Mouse (Mus musculus): ENCODE results near the gene Vmn1r57.
"Not testable (repeated sequence)": the region's sequence is repeated elsewhere in the genome, so short reads cannot be mapped to it uniquely, and the experiment has no call there.

Vmn1r57 gene

GRCm38 (mm10) chr7:5218193-5218592 lies at the start of gene Vmn1r57:
TSS of gene Vmn1r57 (plus strand) at chr7:5218493.
- not testable (repeated sequence) for DNase-seq (ENCODE audit: low spot score in 2 of 2)

DNA sequence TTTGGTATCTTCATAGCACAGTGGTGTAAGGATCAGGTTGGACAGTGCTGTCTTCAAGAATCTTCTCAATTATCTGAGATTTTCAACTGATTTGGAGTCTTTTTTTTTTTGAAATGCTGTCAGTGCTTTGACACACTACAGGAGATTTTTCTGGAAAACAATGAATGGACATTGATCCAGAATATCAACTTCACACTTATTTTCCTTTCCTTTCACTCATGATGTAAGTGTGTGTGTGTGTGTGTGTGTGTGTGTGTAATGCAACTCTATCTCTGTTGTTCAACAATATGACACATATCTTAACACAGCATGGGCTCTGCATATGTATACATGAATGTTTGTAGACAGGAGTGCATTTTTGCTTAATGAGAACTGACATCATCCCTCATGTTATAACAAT lies 21.6 kb upstream of the Vmn1r57 start, which contains the start of gene Vmn1r56:
Gene Vmn1r56, minus strand, starts transcription at position 101 of the 400 bp plus-strand sequence.
- not testable (repeated sequence) for DNase-seq (ENCODE audit: low spot score in 2 of 2)

- DNase-seq (ENCODE audit: low spot score in 2 of 2), result no peak
These were observed 44.8 kb downstream of the Vmn1r57 start for GRCm38 (mm10) chr7:5263051-5263450.
